Mouse (Mus musculus) myocyte (in vitro differentiated cells): ENCODE results near the gene Vax2.

Source experiments
- E2F4 ChIP-seq: IDR thresholded peaks from one replicate; pipeline ENCODE4 v1.6.1; 2011; ENCODE audit warnings: mild to moderate bottlenecking, control low read depth, moderate library complexity; ENCODE audit not compliant: insufficient read depth
- MYOD1 ChIP-seq, 3 experiments: IDR thresholded peaks; one replicate each; pipeline ENCODE4 v1.6.1; 2011; ENCODE audit warnings: control low read depth in 2 of 3, low read depth in 2 of 3, mild to moderate bottlenecking in 2 of 3, moderate library complexity in 1 of 3; ENCODE audit not compliant: insufficient read length in 2 of 3, control insufficient read depth in 1 of 3
- POLR2A ChIP-seq: IDR thresholded peaks from one replicate; pipeline ENCODE4 v1.6.1; 2011; ENCODE audit warnings: low read depth, mild to moderate bottlenecking, control low read depth, moderate library complexity; ENCODE audit not compliant: insufficient read length
- POLR2AphosphoS2 ChIP-seq: IDR thresholded peaks from one replicate; pipeline ENCODE4 v1.6.1; 2011; ENCODE audit warnings: low read depth, control low read depth; ENCODE audit not compliant: insufficient read length
- USF1 ChIP-seq: IDR thresholded peaks from one replicate; pipeline ENCODE4 v1.6.1; 2011; ENCODE audit warnings: low read depth, mild to moderate bottlenecking, control low read depth, moderate library complexity

GRCm38 (mm10) chr6:83738596-83738995 lies 27.5 kb downstream of the Vax2 start:
- TF ChIP-seq POLR2A (no peak), E2F4 (no peak), USF1 (no peak), MYOD1 (IDR thresholded peaks at IDR 0.05; ENCODE audit: control insufficient read depth in 1 of 3, insufficient read length in 2 of 3, low read depth in 2 of 3) (no peak), POLR2AphosphoS2 (no peak)
